Mouse (Mus musculus) intestine, embryonic 14.5 days (tissue): ENCODE measurements at regions not wholly inside any gene's neighbourhood (a gene's known extent, or its start where the extent isn't known, plus 50 kb on each side); places are given as distances from the start of the nearest gene placed in this dataset.

Source experiments
- ATAC-seq: fragments of 200-750 bp; cut with Nextera tagmentation; replicated peaks from 2 replicates; pipeline ENCODE4 v1.8.0; 2017; ENCODE audit warnings: low read depth, moderate number of reproducible peaks, moderate TSS enrichment, moderate library complexity; ENCODE audit not compliant: low FRiP score, low TSS enrichment
- DNase-seq: peaks from one replicate; pipeline ENCODE4 v3.0.0-alpha.2; 2018; ENCODE audit warnings: low spot score
- H3K27ac ChIP-seq: fragments of 300-500 bp; sonication (generic); 2 replicates; pipeline ENCODE4 v1.5.1; 2014; ENCODE audit warnings: low read depth, mild to moderate bottlenecking, control low read depth
- H3K27me3 ChIP-seq: fragments of 300-500 bp; sonication (generic); replicated peaks from 2 replicates; pipeline ENCODE4 v1.6.1; 2014; ENCODE audit warnings: low read length, control low read depth; ENCODE audit not compliant: control insufficient read depth, insufficient read depth
- H3K36me3 ChIP-seq: fragments of 300-500 bp; sonication (generic); 2 replicates; pipeline ENCODE4 v1.6.1; 2014; ENCODE audit warnings: low read length, control low read depth; ENCODE audit not compliant: control insufficient read depth, insufficient read depth
- H3K4me1 ChIP-seq: fragments of 300-500 bp; sonication (generic); replicated peaks from 2 replicates; pipeline ENCODE4 v1.6.1; 2014; ENCODE audit warnings: low read length, control low read depth, mixed read lengths; ENCODE audit not compliant: control insufficient read depth, insufficient read depth
- H3K4me2 ChIP-seq: fragments of 300-500 bp; sonication (generic); 2 replicates; pipeline ENCODE4 v1.6.1; 2014; ENCODE audit warnings: low read length
- H3K4me3 ChIP-seq: fragments of 300-500 bp; sonication (generic); 2 replicates; pipeline ENCODE4 v1.5.1; 2014; ENCODE audit warnings: low read depth, low read length, control low read depth, mixed read lengths
- H3K9ac ChIP-seq: fragments of 300-500 bp; sonication (generic); 2 replicates; pipeline ENCODE4 v1.6.1; 2014; ENCODE audit warnings: mild to moderate bottlenecking, low read length
- H3K9me3 ChIP-seq: fragments of 300-500 bp; sonication (generic); 2 replicates; pipeline ENCODE4 v1.6.1; 2016; ENCODE audit warnings: low read length, control low read depth; ENCODE audit not compliant: control insufficient read depth
- WGBS: fragments of 180-500 bp; shearing (Covaris S2); extraction: QIAGEN DNeasy Blood & Tissue Kit; methylation state at CpG from one replicate; pipeline ENCODE4 v1.1.7; 2014; 5-methylcytosine and 5-hydroxymethylcytosine counted together

DNA sequence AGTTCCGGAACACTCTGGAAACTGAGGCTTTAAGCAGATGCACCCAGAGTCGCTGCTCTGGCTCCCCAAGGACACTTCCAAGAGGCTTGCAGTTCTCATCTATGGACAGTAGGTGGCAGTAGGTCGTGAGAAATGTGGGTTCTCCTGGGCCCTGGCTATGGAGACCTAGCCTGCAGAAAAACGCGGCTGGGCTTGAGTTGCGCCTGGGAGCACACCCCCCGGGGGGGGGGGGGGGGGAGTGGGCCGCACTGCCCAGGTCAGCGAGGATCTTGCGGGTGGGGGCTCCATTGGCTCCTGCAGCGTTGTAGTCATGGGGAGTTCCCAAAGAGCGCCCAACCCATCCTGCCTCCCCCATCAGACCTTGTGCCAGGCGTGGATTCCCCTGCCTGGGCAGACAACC lies 473.3 kb downstream of the Insc start:
- Histone ChIP-seq H3K4me3 (peak overlapping the region; percentile 25; the same call in 1 of the 2 replicates), H3K36me3 (no peaks in the 10 kb centered on the region), H3K27me3 (0 out of 2 replicates have a peak, but pooled peaks cover 3% of the 10 kb centered on the region), H3K4me2 (peak overlapping the region; percentile 63), H3K9me3 (no peaks in the 10 kb centered on the region), H3K9ac (no peak overlapping the region), H3K27ac (no peak overlapping the region), H3K4me1 (peaks cover 5% of the 10 kb centered on the region; the same call in 1 of the 2 replicates)
- WGBS: under 1% methylated on average over 12 of the region's 13 CpGs
- DNase-seq: peak; percentile 95
- ATAC-seq: peak; percentile 90

DNA sequence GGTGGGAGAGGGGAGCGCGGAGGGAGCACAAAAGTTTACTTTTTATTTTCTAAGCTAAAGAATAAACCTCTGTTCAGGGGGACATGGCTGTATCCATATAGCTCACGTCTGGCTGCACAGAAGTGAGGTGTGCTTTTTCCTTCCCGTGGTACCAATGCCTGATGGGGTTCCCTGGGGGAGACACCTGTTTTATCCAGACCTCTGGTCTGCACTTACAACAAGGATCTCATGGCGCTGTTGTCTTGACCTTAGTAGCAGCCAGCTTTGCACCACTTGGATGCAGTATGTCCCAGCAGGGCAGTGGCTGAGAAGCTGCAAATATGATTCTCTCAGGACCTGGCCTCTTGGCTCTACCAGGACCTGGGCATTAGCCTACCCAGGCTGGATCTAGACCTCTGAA lies 473.8 kb downstream of the Insc start:
- 0 out of 2 replicates have a peak, but pooled peaks cover 3% of the 10 kb centered on the region for H3K27me3 ChIP-seq
- H3K9ac ChIP-seq: no peak overlapping the region
- peaks cover 5% of the 10 kb centered on the region; the same call in 1 of the 2 replicates for H3K4me1 ChIP-seq
- peak overlapping the region; percentile 25; the same call in 1 of the 2 replicates for H3K4me3 ChIP-seq
- DNase-seq: no peak
- ATAC-seq: peak; percentile 47
- no peaks in the 10 kb centered on the region for H3K9me3 ChIP-seq
- H3K27ac ChIP-seq: no peak overlapping the region
- no peaks in the 10 kb centered on the region for H3K36me3 ChIP-seq
- H3K4me2 ChIP-seq: peak overlapping the region; percentile 63
- WGBS: 4% methylated on average over 5 of the region's 5 CpGs

DNA sequence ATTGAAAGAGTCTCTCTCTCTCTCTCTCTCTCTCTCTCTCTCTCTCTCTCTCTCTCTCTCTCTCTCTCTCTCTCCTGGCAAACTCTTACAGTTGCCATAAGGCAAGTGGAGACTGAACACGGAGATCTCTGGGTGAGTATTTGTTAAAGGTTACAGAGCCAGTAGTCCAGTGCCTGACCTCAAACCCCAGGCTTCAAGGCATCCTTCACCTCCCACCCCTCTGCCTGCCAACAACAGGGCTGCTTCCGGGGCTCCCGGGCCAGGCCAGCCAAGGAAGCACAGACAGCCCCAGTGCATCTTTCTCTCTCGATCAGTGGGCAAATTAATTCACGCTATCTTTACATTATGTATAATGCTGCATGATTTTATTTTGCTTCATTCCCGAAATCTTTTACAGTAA lies 474.2 kb downstream of the Insc start:
- no peak for DNase-seq
- ATAC-seq: no peak
- Histone ChIP-seq H3K4me2 (no peak overlapping the region), H3K27ac (no peak overlapping the region), H3K9ac (no peak overlapping the region), H3K9me3 (no peaks in the 10 kb centered on the region), H3K27me3 (0 out of 2 replicates have a peak, but pooled peaks cover 3% of the 10 kb centered on the region), H3K4me1 (peaks cover 5% of the 10 kb centered on the region; the same call in 1 of the 2 replicates), H3K36me3 (no peaks in the 10 kb centered on the region), H3K4me3 (no peak overlapping the region)
- WGBS: 50% methylated on average over 6 of the region's 6 CpGs

DNA sequence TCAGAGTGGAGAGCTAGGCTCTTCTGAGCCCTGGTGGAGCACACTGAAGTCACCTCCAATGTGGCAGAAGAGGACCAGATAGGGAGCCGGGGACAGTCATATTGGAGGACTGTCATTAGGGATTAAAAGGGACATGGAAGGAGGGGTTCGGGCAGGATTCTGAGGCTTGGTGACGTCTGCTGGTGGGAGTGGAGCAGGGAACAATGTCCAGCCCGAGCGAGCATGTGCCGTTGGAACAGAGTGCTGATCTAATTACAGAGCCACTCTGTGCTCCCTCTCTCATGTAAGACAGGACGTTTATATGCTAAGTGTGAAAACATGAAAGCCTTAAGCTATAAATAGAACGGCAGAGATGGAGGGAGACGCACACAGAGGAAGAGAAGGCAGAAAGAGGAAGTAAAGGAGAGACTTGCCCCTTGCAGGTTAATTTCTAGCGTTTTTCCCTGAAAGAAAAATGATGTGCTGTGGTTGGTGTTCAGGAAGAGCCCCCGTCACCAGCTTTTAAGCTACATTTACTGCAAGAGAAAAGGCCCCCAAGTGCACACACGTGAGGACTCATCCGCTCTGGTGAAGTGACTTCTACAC lies 475.2 kb downstream of the Insc start:
- H3K9ac ChIP-seq: no peak overlapping the region
- 0 out of 2 replicates have a peak, but pooled peaks cover 3% of the 10 kb centered on the region for H3K27me3 ChIP-seq
- no peak overlapping the region for H3K27ac ChIP-seq
- H3K9me3 ChIP-seq: no peaks in the 10 kb centered on the region
- WGBS: 37% methylated on average over 13 of the region's 13 CpGs
- no peaks in the 10 kb centered on the region for H3K36me3 ChIP-seq
- DNase-seq (no peak), ATAC-seq (no peak)
- H3K4me3 ChIP-seq: no peak overlapping the region
- no peak overlapping the region for H3K4me2 ChIP-seq
- peaks cover 5% of the 10 kb centered on the region; the same call in 1 of the 2 replicates for H3K4me1 ChIP-seq

DNA sequence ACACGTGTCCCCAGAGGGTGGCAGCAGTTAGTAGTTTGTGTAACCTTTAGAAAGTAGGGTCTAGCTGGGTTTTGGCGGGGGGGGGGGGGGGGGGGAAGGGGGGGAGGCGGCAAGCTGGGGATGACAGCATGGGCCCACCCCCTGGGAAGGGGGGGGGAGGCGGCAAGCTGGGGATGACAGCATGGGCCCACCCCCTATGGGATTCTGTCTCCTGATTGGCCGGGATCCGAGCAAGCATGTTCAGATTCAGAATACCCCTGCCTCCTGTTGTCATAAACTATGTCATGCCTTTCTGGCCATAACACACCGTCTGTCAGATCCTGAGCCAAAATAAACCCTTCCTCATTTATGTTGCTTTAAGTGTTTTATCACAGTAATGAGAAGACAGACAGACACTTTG lies 479.1 kb downstream of the Insc start:
- Histone ChIP-seq H3K4me2 (no peak overlapping the region), H3K27me3 (no peaks in the 10 kb centered on the region), H3K4me3 (no peak overlapping the region), H3K36me3 (no peaks in the 10 kb centered on the region), H3K27ac (no peak overlapping the region), H3K9me3 (no peaks in the 10 kb centered on the region), H3K9ac (no peak overlapping the region), H3K4me1 (no peaks in the 10 kb centered on the region)
- ATAC-seq (no peak), DNase-seq (no peak)
- 55% methylated on average over 5 of the region's 7 CpGs for WGBS

DNA sequence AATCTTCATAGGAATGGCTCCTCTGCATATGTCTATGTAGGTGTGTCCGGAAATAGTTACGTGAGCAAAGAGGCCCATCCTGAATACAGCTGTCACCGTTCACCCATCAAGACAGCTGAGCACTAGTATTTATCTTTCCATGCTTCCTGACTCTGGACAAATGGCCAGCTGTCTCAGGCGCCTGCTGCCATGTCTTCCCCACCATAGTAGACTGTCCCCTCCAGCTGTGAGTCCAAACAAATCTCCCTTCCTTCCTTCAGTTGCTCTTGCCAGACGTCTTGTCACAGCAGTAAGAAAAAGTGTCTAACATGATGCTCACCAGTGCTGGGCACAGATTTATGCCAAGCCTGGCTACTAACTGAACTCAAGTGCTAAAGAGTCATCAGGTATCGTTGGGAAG lies 487.0 kb downstream of the Insc start:
- Histone ChIP-seq H3K27me3 (no peaks in the 10 kb centered on the region), H3K4me1 (peaks cover 3% of the 10 kb centered on the region; the same call in 1 of the 2 replicates), H3K9ac (no peak overlapping the region), H3K4me2 (no peak overlapping the region), H3K4me3 (no peak overlapping the region), H3K36me3 (no peaks in the 10 kb centered on the region), H3K9me3 (no peaks in the 10 kb centered on the region), H3K27ac (no peak overlapping the region)
- 72% methylated on average over 6 of the region's 6 CpGs for WGBS
- ATAC-seq: no peak
- no peak for DNase-seq

DNA sequence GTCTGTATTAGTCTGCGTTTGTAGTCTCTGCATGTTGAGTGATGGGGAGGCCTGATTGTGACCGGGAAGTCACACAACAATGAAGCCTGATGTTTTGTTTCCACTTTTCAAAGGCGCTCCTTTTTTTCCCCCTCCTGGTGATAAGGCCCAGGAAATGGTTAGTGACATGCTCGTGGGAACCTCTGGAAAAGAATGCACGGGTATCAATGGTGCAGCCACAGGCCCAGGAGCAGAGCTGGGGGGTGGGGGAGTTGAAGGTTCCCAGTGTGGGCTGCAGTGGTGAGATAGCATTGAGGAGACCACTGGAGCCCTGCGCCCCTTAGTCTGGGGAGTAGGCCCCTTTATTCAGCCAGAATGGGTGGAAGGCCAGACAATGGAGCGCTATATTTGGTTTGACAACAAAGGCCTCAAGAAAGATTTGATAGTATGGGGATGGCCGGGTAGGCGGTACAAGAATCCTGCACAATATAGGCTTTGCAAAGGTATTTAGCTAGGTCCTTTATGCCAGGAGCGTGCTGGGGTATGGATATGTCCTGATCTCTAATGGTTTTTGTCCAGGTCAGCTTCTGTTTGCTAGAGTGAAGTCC lies 490.4 kb downstream of the Insc start:
- H3K4me3 ChIP-seq: no peak overlapping the region
- DNase-seq: no peak
- H3K9ac ChIP-seq: no peak overlapping the region
- no peak for ATAC-seq
- whole genome bisulfite sequencing: 51% methylated on average over 10 of the region's 10 CpGs
- H3K27ac ChIP-seq: no peak overlapping the region
- no peak overlapping the region for H3K4me2 ChIP-seq
- peaks cover 3% of the 10 kb centered on the region; the same call in 1 of the 2 replicates for H3K4me1 ChIP-seq
- no peaks in the 10 kb centered on the region for H3K9me3 ChIP-seq
- no peaks in the 10 kb centered on the region for H3K27me3 ChIP-seq
- no peaks in the 10 kb centered on the region for H3K36me3 ChIP-seq

DNA sequence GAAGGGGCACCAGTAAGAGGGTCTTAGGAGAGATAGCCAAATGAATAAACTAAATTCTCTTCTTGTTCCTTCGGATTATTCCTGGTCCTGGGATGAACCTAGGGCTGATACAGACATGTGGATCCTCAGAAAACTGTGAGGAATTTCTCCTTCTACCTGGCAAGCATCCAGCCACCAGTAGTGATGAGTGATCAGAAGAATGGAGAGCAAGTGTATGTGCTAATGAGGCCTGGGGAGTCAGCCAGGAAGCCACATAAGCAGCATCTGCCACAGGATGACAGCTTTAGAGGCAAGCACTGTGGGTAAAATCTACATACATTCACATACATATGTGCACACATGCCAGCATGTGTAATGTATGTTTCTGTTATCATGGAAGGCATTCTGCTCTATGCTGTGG lies 493.6 kb downstream of the Insc start:
- Histone ChIP-seq H3K9ac (no peak overlapping the region), H3K9me3 (no peaks in the 10 kb centered on the region), H3K4me3 (no peak overlapping the region), H3K27ac (no peak overlapping the region), H3K4me1 (peaks cover 3% of the 10 kb centered on the region; the same call in 1 of the 2 replicates), H3K27me3 (no peaks in the 10 kb centered on the region), H3K36me3 (no peaks in the 10 kb centered on the region), H3K4me2 (no peak overlapping the region)
- DNase-seq (no peak), ATAC-seq (no peak)
- WGBS: 94% methylated on average over 1 of the region's 1 CpGs
